Mouse (Mus musculus) stomach, embryonic 16.5 days (tissue): ENCODE results near the gene Raf1. TPM values are rescaled to one million over a fixed set of nuclear protein-coding genes. Genes with fewer than 3 reads are reported as not detected.
A peak's percentile ranks its signal among the peaks of the same experiment; 100 is the strongest.

ENCODE experiments used
- ATAC-seq: fragments of 200-750 bp; cut with Nextera tagmentation; 2 replicates; pipeline ENCODE4 v1.8.0; 2017; ENCODE audit warnings: moderate number of reproducible peaks, moderate TSS enrichment; ENCODE audit not compliant: insufficient read depth, low FRiP score
- H3K27ac ChIP-seq: fragments of 300-500 bp; sonication (generic); 2 replicates; pipeline ENCODE4 v1.5.1; 2014; ENCODE audit warnings: low read length
- H3K27me3 ChIP-seq: fragments of 300-500 bp; sonication (generic); 2 replicates; pipeline ENCODE4 v1.6.1; 2014; ENCODE audit warnings: low read length, control low read depth, mixed read lengths; ENCODE audit not compliant: control insufficient read depth, insufficient read depth
- H3K36me3 ChIP-seq: fragments of 300-500 bp; sonication (generic); 2 replicates; pipeline ENCODE4 v1.6.1; 2014; ENCODE audit warnings: low read length; ENCODE audit not compliant: control insufficient read depth, insufficient read depth
- H3K4me1 ChIP-seq: fragments of 300-500 bp; sonication (generic); 2 replicates; pipeline ENCODE4 v1.6.1; 2014; ENCODE audit warnings: low read length, control low read depth, mixed read lengths; ENCODE audit not compliant: control insufficient read depth, insufficient read depth
- H3K4me2 ChIP-seq: fragments of 300-500 bp; sonication (generic); 2 replicates; pipeline ENCODE4 v1.6.1; 2014; ENCODE audit warnings: low read depth, low read length, mixed read lengths
- H3K4me3 ChIP-seq: fragments of 300-500 bp; sonication (generic); replicated peaks from 2 replicates; pipeline ENCODE4 v1.5.1; 2014; ENCODE audit warnings: mild to moderate bottlenecking, low read length
- H3K9ac ChIP-seq: fragments of 300-500 bp; sonication (generic); 2 replicates; pipeline ENCODE4 v1.6.1; 2014; ENCODE audit warnings: low read length
- H3K9me3 ChIP-seq: fragments of 300-500 bp; sonication (generic); replicated peaks from 2 replicates; pipeline ENCODE4 v1.6.1; 2016; ENCODE audit warnings: low read length, control low read depth; ENCODE audit not compliant: control insufficient read depth
- WGBS: fragments of 180-500 bp; shearing (Covaris S2); extraction: QIAGEN DNeasy Blood & Tissue Kit; methylation state at CpG from one replicate; pipeline ENCODE4 v1.1.7; 2014; 5-methylcytosine and 5-hydroxymethylcytosine counted together
- polyA plus RNA-seq: library from polyadenylated mRNA; unstranded; fragments of >200 nt; fragmentation: Nextera tagmentation; extraction: Ambion mirVana; gene quantifications from 2 replicates; pipeline ENCODE4 v1.2.1, GENCODE M21; 2015

The Raf1 gene
- polyA plus RNA-seq, 1 experiment from 2014 or later, result 76.9 TPM

DNA sequence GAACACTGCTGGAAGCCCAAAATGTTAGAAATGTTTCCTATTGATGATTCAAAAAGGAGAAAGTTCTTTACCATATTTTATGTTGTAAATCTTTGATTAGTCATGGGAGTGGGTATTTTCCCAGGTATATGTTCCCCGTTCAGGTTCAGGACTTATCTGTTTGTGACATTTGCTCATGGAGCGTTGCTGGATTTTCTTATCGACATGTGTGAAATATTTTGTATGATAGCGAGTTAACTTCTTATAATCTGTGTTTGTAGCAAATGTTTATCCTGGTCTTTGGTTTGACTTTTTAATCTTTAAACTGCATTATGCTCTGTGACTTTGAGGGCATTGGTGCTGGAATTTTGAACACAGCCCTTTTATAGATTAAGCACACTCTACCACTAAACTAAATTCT lies 12.2 kb upstream of the Raf1 start:
- WGBS, result 66% methylated on average over 4 of the region's 4 CpGs
- ATAC-seq, result no peak
- Histone ChIP-seq H3K9me3 (no peaks in the 10 kb centered on the region; the same call in 1 of the 2 replicates), H3K9ac (no peak overlapping the region), H3K4me1 (no peaks in the 10 kb centered on the region), H3K4me2 (no peak overlapping the region), H3K27me3 (no peaks in the 10 kb centered on the region), H3K4me3 (no peak overlapping the region), H3K36me3 (no peaks in the 10 kb centered on the region), H3K27ac (no peak overlapping the region)

GRCm38 (mm10) chr6:115687753-115688152 lies 11.3 kb upstream of the Raf1 start:
- Histone ChIP-seq H3K27me3 (no peaks in the 10 kb centered on the region), H3K4me2 (no peak overlapping the region), H3K9ac (no peak overlapping the region), H3K36me3 (no peaks in the 10 kb centered on the region), H3K27ac (no peak overlapping the region), H3K4me1 (no peaks in the 10 kb centered on the region), H3K9me3 (no peaks in the 10 kb centered on the region; the same call in 1 of the 2 replicates), H3K4me3 (no peak overlapping the region)
- 60% methylated on average over 3 of the region's 3 CpGs for WGBS
- no peak for ATAC-seq

DNA sequence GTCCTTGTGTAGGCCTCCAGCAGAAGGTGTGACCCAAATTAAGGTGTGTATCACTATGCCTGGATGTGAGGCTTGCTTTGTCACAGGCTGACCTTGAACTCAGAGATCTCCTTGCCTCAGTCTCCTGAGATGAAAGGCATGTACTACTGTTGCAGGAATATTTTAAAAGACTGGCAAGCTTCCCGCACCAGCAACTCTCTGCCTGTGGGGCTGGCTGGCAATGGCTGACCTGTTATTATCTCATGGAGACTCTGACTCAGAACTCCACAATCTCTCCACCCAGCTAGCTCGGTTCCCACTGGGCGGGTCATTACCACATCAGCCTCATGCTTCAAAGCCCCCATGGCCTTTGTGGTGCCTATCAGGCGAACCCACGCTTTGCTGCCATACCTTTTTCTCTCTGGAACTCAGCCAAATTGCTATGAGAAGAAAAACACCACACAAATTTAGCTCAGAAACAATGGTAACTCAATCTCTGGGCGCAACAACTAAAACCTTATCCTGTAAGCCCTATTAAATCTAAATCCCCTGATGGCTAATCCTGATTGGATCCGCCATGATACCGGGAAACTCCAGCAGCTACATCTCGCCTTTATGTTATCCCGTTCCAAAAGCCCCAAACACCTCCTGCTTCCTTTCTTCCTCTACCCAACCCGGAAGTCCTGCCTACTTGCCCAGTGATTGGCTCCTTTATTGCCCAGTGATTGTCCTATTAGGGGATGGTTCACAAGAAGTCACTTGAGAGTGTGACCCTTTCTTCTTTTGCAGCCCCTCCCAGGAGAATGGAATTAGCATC lies 8.6 kb upstream of the Raf1 start:
- Histone ChIP-seq H3K4me2 (no peak overlapping the region), H3K9me3 (no peaks in the 10 kb centered on the region; the same call in 1 of the 2 replicates), H3K27ac (no peak overlapping the region), H3K36me3 (no peaks in the 10 kb centered on the region), H3K9ac (no peak overlapping the region), H3K4me3 (no peak overlapping the region), H3K4me1 (no peaks in the 10 kb centered on the region), H3K27me3 (no peaks in the 10 kb centered on the region)
- 60% methylated on average over 11 of the region's 11 CpGs for WGBS
- ATAC-seq, result no peak

DNA sequence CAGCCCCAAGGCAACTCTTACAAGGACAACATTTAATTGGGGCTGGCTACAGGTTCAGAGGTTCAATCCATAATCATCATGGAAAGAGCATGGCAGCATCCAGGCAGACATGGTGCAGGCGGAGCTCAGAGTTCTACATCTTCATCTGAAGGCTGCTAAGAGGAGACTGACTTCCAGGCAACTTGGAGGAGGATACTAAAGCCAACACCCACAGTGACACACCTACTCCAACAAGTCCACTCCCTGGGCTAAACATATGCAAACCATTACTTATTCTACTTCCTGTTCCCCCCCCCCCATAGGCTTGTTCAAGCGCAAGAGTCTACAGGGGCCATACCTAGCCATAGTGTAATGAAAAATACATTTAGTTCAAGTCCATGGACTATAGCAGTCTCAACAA lies 7.8 kb upstream of the Raf1 start:
- no peaks in the 10 kb centered on the region for H3K36me3 ChIP-seq
- ATAC-seq, result no peak

DNA sequence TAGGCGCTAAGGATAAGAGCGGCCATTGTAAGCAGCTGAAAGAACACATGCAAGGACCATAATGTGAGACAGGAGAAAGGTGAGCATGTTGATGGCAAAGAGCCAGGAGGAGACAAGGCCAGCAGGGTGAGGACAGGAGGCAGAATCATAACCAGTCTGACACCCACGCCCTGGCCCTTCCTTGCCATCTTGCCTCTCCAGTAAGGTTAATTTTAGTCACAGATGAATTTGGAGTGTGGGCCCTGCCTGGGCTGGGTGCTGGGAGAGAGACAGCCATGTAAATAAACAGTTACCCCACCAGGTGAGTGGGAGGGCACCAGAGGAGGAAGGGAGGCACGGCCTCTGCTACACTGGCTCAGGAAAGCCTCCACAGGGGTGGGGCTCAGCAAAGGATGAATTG lies 4.6 kb upstream of the Raf1 start:
- no peak overlapping the region for H3K9ac ChIP-seq
- no peaks in the 10 kb centered on the region for H3K36me3 ChIP-seq
- no peaks in the 10 kb centered on the region for H3K27me3 ChIP-seq
- H3K4me2 ChIP-seq, result no peak overlapping the region
- ATAC-seq, result no peak
- H3K9me3 ChIP-seq, result no peaks in the 10 kb centered on the region
- no peaks in the 10 kb centered on the region for H3K4me1 ChIP-seq
- no peak overlapping the region for H3K4me3 ChIP-seq
- WGBS, result 72% methylated on average over 4 of the region's 4 CpGs
- no peak overlapping the region for H3K27ac ChIP-seq

More for the DNA sequence above, 7.8 kb upstream of the Raf1 start:
- Histone ChIP-seq H3K4me2 (no peak overlapping the region), H3K4me3 (no peak overlapping the region), H3K9ac (no peak overlapping the region), H3K9me3 (no peaks in the 10 kb centered on the region; the same call in 1 of the 2 replicates), H3K4me1 (no peaks in the 10 kb centered on the region), H3K27ac (no peak overlapping the region), H3K27me3 (no peaks in the 10 kb centered on the region)
- WGBS, result 97% methylated on average over 2 of the region's 2 CpGs

DNA sequence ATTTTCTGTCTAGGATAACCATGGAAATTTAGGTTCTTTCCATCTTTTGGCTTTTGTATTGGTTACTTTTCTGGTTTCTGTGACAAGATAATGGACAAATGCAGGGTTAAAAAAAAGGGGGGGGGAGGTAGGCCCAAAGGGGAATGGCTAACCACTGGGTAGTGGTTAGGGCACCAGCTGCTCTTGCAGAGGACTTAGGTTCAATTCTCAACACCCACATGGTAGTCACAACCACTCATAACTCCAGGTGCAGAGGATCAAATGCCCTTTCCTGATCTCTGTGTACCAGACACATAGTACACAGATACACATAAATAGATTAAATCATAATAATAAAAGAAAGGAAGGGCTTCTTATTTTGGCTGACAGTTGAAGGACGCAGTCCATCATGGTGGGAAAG lies 1.6 kb upstream of the Raf1 start:
- Histone ChIP-seq H3K4me2 (no peak overlapping the region), H3K27me3 (no peaks in the 10 kb centered on the region), H3K4me1 (peaks cover 8% of the 10 kb centered on the region; the same call in 1 of the 2 replicates), H3K27ac (no peak overlapping the region), H3K9ac (no peak overlapping the region), H3K36me3 (no peaks in the 10 kb centered on the region), H3K9me3 (no peaks in the 10 kb centered on the region), H3K4me3 (no peak overlapping the region)
- ATAC-seq, result no peak
- WGBS, result 94% methylated on average over 1 of the region's 1 CpGs

DNA sequence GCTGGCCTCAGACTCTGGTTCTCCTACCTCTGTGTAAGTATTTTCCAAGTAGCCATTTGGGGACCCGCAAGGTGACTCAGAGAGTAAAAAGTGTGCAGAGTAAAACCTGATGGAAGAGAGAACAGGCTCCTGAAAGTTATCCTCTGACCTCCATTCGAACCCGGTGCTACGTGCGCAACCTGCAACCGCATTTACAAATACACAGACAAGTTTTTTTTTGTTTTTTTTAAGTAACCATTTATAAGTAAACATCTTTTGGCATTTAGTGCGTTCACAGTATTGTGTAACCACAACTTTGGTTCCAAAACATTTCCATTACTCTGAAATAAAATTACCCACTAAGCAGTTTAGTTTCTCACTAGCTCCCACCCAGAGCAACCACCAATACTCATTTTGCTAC lies 1.0 kb upstream of the Raf1 start:
- H3K4me2 ChIP-seq, result peak overlapping the region; percentile 61
- no peaks in the 10 kb centered on the region for H3K27me3 ChIP-seq
- no peak overlapping the region for H3K27ac ChIP-seq
- peaks cover 13% of the 10 kb centered on the region for H3K4me1 ChIP-seq
- no peak for ATAC-seq
- 94% methylated on average over 7 of the region's 7 CpGs for WGBS
- H3K36me3 ChIP-seq, result no peaks in the 10 kb centered on the region
- H3K9me3 ChIP-seq, result no peaks in the 10 kb centered on the region
- peak overlapping the region; percentile 74; the same call in 1 of the 2 replicates for H3K9ac ChIP-seq
- peak overlapping the region; percentile 96 for H3K4me3 ChIP-seq

GRCm38 (mm10) chr6:115675508-115676336 lies 713 bp downstream of the Raf1 start:
- peaks cover 17% of the 10 kb centered on the region for H3K4me1 ChIP-seq
- no peaks in the 10 kb centered on the region for H3K36me3 ChIP-seq
- H3K9me3 ChIP-seq, result no peaks in the 10 kb centered on the region
- under 1% methylated on average over 53 of the region's 53 CpGs for WGBS
- no peaks in the 10 kb centered on the region for H3K27me3 ChIP-seq
- H3K4me2 ChIP-seq, result peak overlapping the region; percentile 72
- H3K9ac ChIP-seq, result peak overlapping the region; percentile 100
- peak; percentile 38; the same call in 1 of the 2 replicates for ATAC-seq
- peak overlapping the region; percentile 96 for H3K4me3 ChIP-seq
- H3K27ac ChIP-seq, result peak overlapping the region; percentile 99

DNA sequence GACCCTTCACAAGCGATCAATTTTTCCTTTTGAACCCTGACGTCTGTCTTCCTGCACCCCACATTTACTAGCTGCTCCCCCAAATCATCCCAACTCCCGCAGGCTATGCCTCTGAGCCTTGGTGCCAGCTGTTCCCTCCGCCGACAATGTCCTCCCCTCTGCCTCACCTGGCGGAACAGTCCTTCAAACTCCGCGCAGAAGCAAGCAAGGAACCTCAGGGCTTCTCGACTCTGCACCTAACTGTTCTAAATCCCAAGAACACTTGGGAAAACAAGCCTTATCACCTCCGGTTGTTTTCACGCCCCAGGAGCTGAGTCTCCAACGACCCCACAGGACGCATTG lies 1.3 kb downstream of the Raf1 start:
- H3K27me3 ChIP-seq, result no peaks in the 10 kb centered on the region
- 2% methylated on average over 13 of the region's 13 CpGs for WGBS
- no peak for ATAC-seq

More for the DNA sequence above, 1.3 kb downstream of the Raf1 start:
- Histone ChIP-seq H3K4me3 (peak overlapping the region; percentile 96), H3K4me1 (peaks cover 17% of the 10 kb centered on the region), H3K27ac (peak overlapping the region; percentile 99), H3K36me3 (no peaks in the 10 kb centered on the region), H3K9ac (peak overlapping the region; percentile 100), H3K4me2 (peak overlapping the region; percentile 72), H3K9me3 (no peaks in the 10 kb centered on the region)
